Mouse (Mus musculus): ENCODE data around the gene Trim52. TPM values are rescaled to one million over a fixed set of nuclear protein-coding genes. Genes with fewer than 3 reads are reported as not detected.

Gene Trim52
- polyA plus RNA-seq, 1 experiment from 2014 or later = not detected

GRCm38 (mm10) chr14:106106425-106106824, 427 bp downstream of the Trim52 start:
- 97% methylated on average over 22 of the region's 22 CpGs for WGBS
- H3K27me3 ChIP-seq (replicated peaks; ENCODE audit: control insufficient read depth, insufficient read depth, low read length) = no peaks in the 10 kb centered on the region
- no peak overlapping the region for H3K27ac ChIP-seq (ENCODE audit: low read depth, low read length)
- no peak for ATAC-seq
- no peak overlapping the region for H3K4me2 ChIP-seq (replicated peaks; ENCODE audit: low read depth)
- H3K9ac ChIP-seq (ENCODE audit: low read depth, low read length) = no peak overlapping the region
- H3K9me3 ChIP-seq (ENCODE audit: control insufficient read depth) = no peaks in the 10 kb centered on the region
- no peaks in the 10 kb centered on the region for H3K4me1 ChIP-seq (replicated peaks; ENCODE audit: control insufficient read depth, insufficient read depth, low read length)
- no peak for TF ChIP-seq CTCF (IDR thresholded peaks at IDR 0.05; ENCODE audit: low read depth)
- H3K4me3 ChIP-seq (ENCODE audit: low read depth, low read length) = no peak overlapping the region
- no peaks in the 10 kb centered on the region for H3K36me3 ChIP-seq (ENCODE audit: control insufficient read depth, insufficient read depth)

- H3K27ac ChIP-seq (ENCODE audit: low read depth, low read length) = no peak overlapping the region
- no peak for ATAC-seq
- no peaks in the 10 kb centered on the region for H3K36me3 ChIP-seq (ENCODE audit: control insufficient read depth, insufficient read depth)
- WGBS = 61% methylated on average over 2 of the region's 2 CpGs
- H3K27me3 ChIP-seq (replicated peaks; ENCODE audit: control insufficient read depth, insufficient read depth, low read length) = no peaks in the 10 kb centered on the region
- H3K4me3 ChIP-seq (ENCODE audit: low read depth, low read length) = no peak overlapping the region
- no peak for TF ChIP-seq CTCF (IDR thresholded peaks at IDR 0.05; ENCODE audit: low read depth)
- no peaks in the 10 kb centered on the region for H3K9me3 ChIP-seq (ENCODE audit: control insufficient read depth)
- no peak overlapping the region for H3K4me2 ChIP-seq (replicated peaks; ENCODE audit: low read depth)
- no peaks in the 10 kb centered on the region for H3K4me1 ChIP-seq (replicated peaks; ENCODE audit: control insufficient read depth, insufficient read depth, low read length)
- no peak overlapping the region for H3K9ac ChIP-seq (ENCODE audit: low read depth, low read length)
Measured at GRCm38 (mm10) chr14:106119371-106119770, 13.4 kb downstream of the Trim52 start.

GRCm38 (mm10) chr14:106136272-106136671, 30.3 kb downstream of the Trim52 start:
- Histone ChIP-seq H3K27me3 (replicated peaks; ENCODE audit: control insufficient read depth, insufficient read depth, low read length) (no peaks in the 10 kb centered on the region), H3K27ac (ENCODE audit: low read depth, low read length) (no peak overlapping the region), H3K9ac (ENCODE audit: low read depth, low read length) (no peak overlapping the region), H3K4me3 (ENCODE audit: low read depth, low read length) (no peak overlapping the region), H3K4me2 (replicated peaks; ENCODE audit: low read depth) (no peak overlapping the region), H3K9me3 (ENCODE audit: control insufficient read depth) (peaks cover 3% of the 10 kb centered on the region; the same call in 1 of the 2 replicates), H3K36me3 (ENCODE audit: control insufficient read depth, insufficient read depth) (no peaks in the 10 kb centered on the region), H3K4me1 (replicated peaks; ENCODE audit: control insufficient read depth, insufficient read depth, low read length) (no peaks in the 10 kb centered on the region)
- ATAC-seq = no peak
- TF ChIP-seq CTCF (IDR thresholded peaks at IDR 0.05; ENCODE audit: low read depth) = no peak

GRCm38 (mm10) chr14:106151188-106151587, 45.2 kb downstream of the Trim52 start:
- no peak for ATAC-seq
- no peaks in the 10 kb centered on the region for H3K36me3 ChIP-seq (ENCODE audit: control insufficient read depth, insufficient read depth)

GRCm38 (mm10) chr14:106154879-106155576, 49.0 kb downstream of the Trim52 start:
- Histone ChIP-seq H3K27me3 (replicated peaks; ENCODE audit: control insufficient read depth, insufficient read depth, low read length) (no peaks in the 10 kb centered on the region), H3K4me3 (ENCODE audit: low read depth, low read length) (no peak overlapping the region), H3K4me2 (replicated peaks; ENCODE audit: low read depth) (peak overlapping the region; percentile 28), H3K9me3 (ENCODE audit: control insufficient read depth) (no peaks in the 10 kb centered on the region), H3K9ac (ENCODE audit: low read depth, low read length) (no peak overlapping the region), H3K27ac (ENCODE audit: low read depth, low read length) (peak overlapping the region; percentile 63), H3K4me1 (replicated peaks; ENCODE audit: control insufficient read depth, insufficient read depth, low read length) (peaks cover 2% of the 10 kb centered on the region; the same call in 1 of the 2 replicates), H3K36me3 (ENCODE audit: control insufficient read depth, insufficient read depth) (no peaks in the 10 kb centered on the region)
- ATAC-seq = peak; percentile 100
- TF ChIP-seq CTCF (IDR thresholded peaks at IDR 0.05; ENCODE audit: low read depth) = no peak
- 32% methylated on average over 7 of the region's 7 CpGs for WGBS

More at GRCm38 (mm10) chr14:106151188-106151587, 45.2 kb downstream of the Trim52 start:
- H3K9me3 ChIP-seq (ENCODE audit: control insufficient read depth) = no peaks in the 10 kb centered on the region
- no peak overlapping the region for H3K27ac ChIP-seq (ENCODE audit: low read depth, low read length)
- H3K4me3 ChIP-seq (ENCODE audit: low read depth, low read length) = no peak overlapping the region
- H3K9ac ChIP-seq (ENCODE audit: low read depth, low read length) = no peak overlapping the region
- H3K27me3 ChIP-seq (replicated peaks; ENCODE audit: control insufficient read depth, insufficient read depth, low read length) = no peaks in the 10 kb centered on the region
- H3K4me2 ChIP-seq (replicated peaks; ENCODE audit: low read depth) = no peak overlapping the region
- TF ChIP-seq CTCF (IDR thresholded peaks at IDR 0.05; ENCODE audit: low read depth) = no peak
- 64% methylated on average over 2 of the region's 2 CpGs for WGBS
- peaks cover 2% of the 10 kb centered on the region; the same call in 1 of the 2 replicates for H3K4me1 ChIP-seq (replicated peaks; ENCODE audit: control insufficient read depth, insufficient read depth, low read length)

GRCm38 (mm10) chr14:106156533-106156932, 50.5 kb downstream of the Trim52 start:
- no peak for TF ChIP-seq CTCF (IDR thresholded peaks at IDR 0.05; ENCODE audit: low read depth)

More at GRCm38 (mm10) chr14:106156533-106156932, 50.5 kb downstream of the Trim52 start:
- Histone ChIP-seq H3K9ac (ENCODE audit: low read depth, low read length) (no peak overlapping the region), H3K4me1 (replicated peaks; ENCODE audit: control insufficient read depth, insufficient read depth, low read length) (peaks cover 2% of the 10 kb centered on the region; the same call in 1 of the 2 replicates), H3K27me3 (replicated peaks; ENCODE audit: control insufficient read depth, insufficient read depth, low read length) (no peaks in the 10 kb centered on the region), H3K27ac (ENCODE audit: low read depth, low read length) (no peak overlapping the region), H3K4me3 (ENCODE audit: low read depth, low read length) (no peak overlapping the region), H3K4me2 (replicated peaks; ENCODE audit: low read depth) (no peak overlapping the region), H3K9me3 (ENCODE audit: control insufficient read depth) (no peaks in the 10 kb centered on the region), H3K36me3 (ENCODE audit: control insufficient read depth, insufficient read depth) (no peaks in the 10 kb centered on the region)
- ATAC-seq = no peak
- 61% methylated on average over 1 of the region's 1 CpGs for WGBS
